Mouse (Mus musculus) hindbrain, embryonic 16.5 days (tissue): ENCODE data around the gene Fignl2. TPM values are rescaled to one million over a fixed set of nuclear protein-coding genes. Genes with fewer than 3 reads are reported as not detected.

ENCODE experiments used
- ATAC-seq: fragments of 200-750 bp; cut with Nextera tagmentation; 2 replicates; pipeline ENCODE4 v1.8.0; 2017; ENCODE audit warnings: moderate TSS enrichment, moderate library complexity
- H3K27ac ChIP-seq: fragments of 300-500 bp; sonication (generic); 2 replicates; pipeline ENCODE4 v1.5.1; 2014; ENCODE audit warnings: low read depth, mild to moderate bottlenecking, control low read depth, low read length, moderate library complexity
- H3K27me3 ChIP-seq: fragments of 300-500 bp; sonication (generic); replicated peaks from 2 replicates; pipeline ENCODE4 v1.6.1; 2014; ENCODE audit warnings: low read length; ENCODE audit not compliant: control insufficient read depth, insufficient read depth
- H3K36me3 ChIP-seq: fragments of 300-500 bp; sonication (generic); 2 replicates; pipeline ENCODE4 v1.6.1; 2014; ENCODE audit warnings: mild to moderate bottlenecking, low read length, moderate library complexity, mixed read lengths; ENCODE audit not compliant: control insufficient read depth, insufficient read depth
- H3K4me1 ChIP-seq: fragments of 300-500 bp; sonication (generic); 2 replicates; pipeline ENCODE4 v1.6.1; 2014; ENCODE audit warnings: low read depth, low read length; ENCODE audit not compliant: control insufficient read depth, insufficient read depth
- H3K4me2 ChIP-seq: fragments of 300-500 bp; sonication (generic); 2 replicates; pipeline ENCODE4 v1.6.1; 2014; ENCODE audit warnings: mild to moderate bottlenecking, low read length, control low read depth, moderate library complexity
- H3K4me3 ChIP-seq: fragments of 300-500 bp; sonication (generic); 2 replicates; pipeline ENCODE4 v1.5.1; 2014; ENCODE audit warnings: mild to moderate bottlenecking, low read length, control low read depth, moderate library complexity
- H3K9ac ChIP-seq: fragments of 300-500 bp; sonication (generic); 2 replicates; pipeline ENCODE4 v1.6.1; 2014; ENCODE audit warnings: low read depth, mild to moderate bottlenecking, control low read depth, low read length, moderate library complexity
- H3K9me3 ChIP-seq: fragments of 300-500 bp; sonication (generic); 2 replicates; pipeline ENCODE4 v1.6.1; 2014; ENCODE audit warnings: mild to moderate bottlenecking, low read length, moderate library complexity; ENCODE audit not compliant: control insufficient read depth
- WGBS: fragments of 180-500 bp; shearing (Covaris S2); extraction: QIAGEN DNeasy Blood & Tissue Kit; methylation state at CpG from one replicate; pipeline ENCODE4 v1.1.7; 2014; 5-methylcytosine and 5-hydroxymethylcytosine counted together
- polyA plus RNA-seq: library from polyadenylated mRNA; unstranded; fragments of >200 nt; fragmentation: Nextera tagmentation; extraction: Ambion mirVana; gene quantifications from 2 replicates; pipeline ENCODE4 v1.2.1, GENCODE M21; 2015

Gene Fignl2
- polyA plus RNA-seq, 1 experiment from 2014 or later, result 0.09 TPM

DNA sequence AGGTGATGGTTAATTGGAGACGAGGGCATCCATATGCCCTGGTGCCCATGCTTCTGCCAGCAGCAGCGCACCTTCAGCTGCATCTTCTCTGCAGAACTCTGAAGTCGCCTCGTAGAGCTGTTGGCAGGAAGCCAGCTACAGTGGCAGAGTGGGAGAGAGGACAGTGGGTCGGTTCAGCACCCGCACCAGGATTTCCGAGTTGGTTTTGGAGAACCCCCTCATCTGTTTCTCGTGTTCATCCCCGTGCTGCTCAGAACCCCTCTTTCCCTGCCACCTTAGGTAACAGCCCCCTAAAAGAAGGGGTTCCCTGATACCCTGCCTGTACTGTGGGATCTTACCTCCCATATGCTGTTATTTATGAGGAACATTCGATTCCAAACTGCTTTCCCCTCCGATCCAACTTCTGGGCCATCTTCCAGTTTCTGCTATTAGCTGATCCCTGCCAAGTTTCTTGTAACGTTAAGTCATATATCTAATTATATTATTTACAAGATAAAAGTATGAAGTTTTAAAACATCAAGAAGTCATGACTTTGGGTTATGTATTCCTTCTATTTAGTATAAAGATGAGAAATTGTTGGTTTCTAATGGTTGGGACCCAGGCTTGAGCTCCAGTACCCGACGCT lies 69.9 kb downstream of the Fignl2 start:
- Histone ChIP-seq H3K4me1 (peaks cover 4% of the 10 kb centered on the region; the same call in 1 of the 2 replicates), H3K4me2 (no peak overlapping the region), H3K9me3 (no peaks in the 10 kb centered on the region), H3K36me3 (peaks cover 12% of the 10 kb centered on the region), H3K9ac (no peak overlapping the region), H3K27ac (no peak overlapping the region), H3K27me3 (no peaks in the 10 kb centered on the region), H3K4me3 (no peak overlapping the region)
- no peak for ATAC-seq
- WGBS, result 71% methylated on average over 14 of the region's 14 CpGs

- H3K9me3 ChIP-seq, result no peaks in the 10 kb centered on the region
- no peak overlapping the region; the same call in none of the 2 replicates for H3K4me2 ChIP-seq
- H3K27ac ChIP-seq, result no peak overlapping the region
- no peaks in the 10 kb centered on the region for H3K27me3 ChIP-seq
- no peak for ATAC-seq
- peaks cover 7% of the 10 kb centered on the region for H3K36me3 ChIP-seq
- no peak overlapping the region for H3K4me3 ChIP-seq
- no peak overlapping the region for H3K9ac ChIP-seq
- H3K4me1 ChIP-seq, result peaks cover 4% of the 10 kb centered on the region; the same call in 1 of the 2 replicates
- 74% methylated on average over 7 of the region's 7 CpGs for WGBS
Observed at GRCm38 (mm10) chr15:101007236-101007635, 71.1 kb downstream of the Fignl2 start.

DNA sequence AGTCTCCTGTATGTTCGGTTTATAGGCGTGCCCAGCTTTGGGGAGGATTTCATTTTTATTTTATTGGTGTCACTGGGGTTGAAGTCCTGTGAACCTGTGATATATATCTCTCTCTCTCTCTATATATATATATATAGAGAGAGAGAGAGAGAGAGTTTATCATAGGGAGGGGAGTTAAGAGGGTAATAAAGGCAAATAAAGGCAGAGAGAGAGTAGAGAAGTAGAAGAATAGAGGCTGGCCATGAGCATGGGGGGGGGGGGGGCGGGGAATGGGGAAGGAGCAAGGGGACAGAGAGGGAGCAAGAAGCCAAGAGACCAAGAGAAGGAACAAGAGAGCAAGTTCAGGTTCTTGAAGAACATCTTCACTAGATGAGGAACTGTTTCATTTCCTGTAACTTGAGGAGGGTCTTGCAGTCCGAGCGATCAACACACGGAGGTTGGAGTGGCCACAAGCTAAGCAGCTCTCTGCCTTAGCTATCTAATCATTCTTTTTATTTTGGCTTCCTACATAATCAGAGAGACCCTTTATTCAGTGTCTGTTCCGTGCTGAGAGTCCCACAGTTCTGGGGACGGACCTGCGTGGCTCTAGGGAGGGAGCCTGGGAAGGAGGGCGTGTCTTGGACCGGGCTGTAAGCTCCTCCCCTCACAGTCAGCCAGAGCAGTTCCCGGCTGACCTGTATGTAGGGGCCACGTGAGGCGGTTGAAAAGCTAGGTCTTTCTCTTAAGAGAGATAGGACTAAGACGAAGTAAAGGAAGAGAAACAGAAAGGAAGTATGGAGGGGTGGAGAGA lies 71.9 kb downstream of the Fignl2 start:
- Histone ChIP-seq H3K9me3 (no peaks in the 10 kb centered on the region), H3K27me3 (no peaks in the 10 kb centered on the region), H3K36me3 (peaks cover 3% of the 10 kb centered on the region; the same call in 1 of the 2 replicates), H3K4me1 (peaks cover 4% of the 10 kb centered on the region; the same call in 1 of the 2 replicates), H3K4me2 (peak overlapping the region; percentile 52), H3K4me3 (peak overlapping the region; percentile 29), H3K9ac (no peak overlapping the region), H3K27ac (no peak overlapping the region)
- peak; percentile 65; the same call in 1 of the 2 replicates for ATAC-seq
- 15% methylated on average over 14 of the region's 15 CpGs for WGBS

DNA sequence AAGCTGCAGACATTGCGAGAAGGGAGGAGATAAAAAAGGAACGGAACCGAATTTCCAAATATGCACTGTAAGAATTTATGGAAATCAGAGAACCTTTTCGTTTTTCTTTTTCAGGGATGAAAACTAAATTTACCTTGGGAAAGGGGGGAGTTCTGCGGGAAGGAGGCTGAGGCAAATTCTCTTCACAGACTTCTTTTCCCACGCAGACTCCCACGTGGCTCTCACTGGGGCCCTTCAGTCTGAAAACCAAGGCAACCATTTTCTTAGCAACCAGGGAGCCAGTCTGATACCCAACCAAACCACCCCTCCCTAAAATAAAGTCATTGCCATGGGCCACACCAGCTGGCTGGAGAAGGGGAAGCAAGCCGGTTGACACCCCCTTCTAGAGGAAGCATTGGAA lies 72.7 kb downstream of the Fignl2 start:
- Histone ChIP-seq H3K4me3 (no peak overlapping the region), H3K9ac (no peak overlapping the region), H3K4me1 (peaks cover 4% of the 10 kb centered on the region; the same call in 1 of the 2 replicates), H3K27me3 (no peaks in the 10 kb centered on the region), H3K9me3 (no peaks in the 10 kb centered on the region), H3K27ac (no peak overlapping the region), H3K4me2 (no peak overlapping the region), H3K36me3 (no peaks in the 10 kb centered on the region; the same call in 1 of the 2 replicates)
- WGBS, result 77% methylated on average over 8 of the region's 8 CpGs
- ATAC-seq, result no peak

- H3K4me1 ChIP-seq, result peaks cover 4% of the 10 kb centered on the region; the same call in 1 of the 2 replicates
- H3K4me2 ChIP-seq, result no peak overlapping the region
- no peak overlapping the region for H3K27ac ChIP-seq
- no peak overlapping the region for H3K4me3 ChIP-seq
- no peaks in the 10 kb centered on the region for H3K27me3 ChIP-seq
- 84% methylated on average over 3 of the region's 3 CpGs for WGBS
- no peak for ATAC-seq
- H3K36me3 ChIP-seq, result no peaks in the 10 kb centered on the region; the same call in 1 of the 2 replicates
- H3K9me3 ChIP-seq, result no peaks in the 10 kb centered on the region
- H3K9ac ChIP-seq, result no peak overlapping the region
Observed at GRCm38 (mm10) chr15:101004538-101004937, 73.8 kb downstream of the Fignl2 start.

DNA sequence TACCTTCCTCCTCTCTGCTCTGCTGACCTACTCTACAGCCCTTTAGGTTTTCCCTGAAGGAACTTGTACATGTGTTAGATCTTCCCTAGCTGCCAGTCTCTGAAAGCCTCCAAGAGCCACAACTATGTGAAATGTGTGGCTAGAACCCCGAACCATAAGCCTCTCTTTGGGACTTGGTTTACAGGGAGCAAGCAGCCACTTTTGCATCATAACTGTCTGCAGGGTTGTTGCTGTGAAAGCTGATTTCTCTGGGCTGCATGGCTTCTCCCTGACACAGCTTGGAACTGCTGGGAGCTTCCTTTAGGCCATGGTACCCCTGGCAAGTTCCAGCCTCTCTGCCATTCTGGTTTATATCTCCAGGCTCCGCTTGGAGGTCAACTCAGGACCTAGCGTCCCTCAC lies 75.9 kb downstream of the Fignl2 start:
- no peak overlapping the region for H3K4me3 ChIP-seq
- ATAC-seq, result no peak
- no peaks in the 10 kb centered on the region for H3K9me3 ChIP-seq
- WGBS, result 92% methylated on average over 3 of the region's 3 CpGs
- no peak overlapping the region for H3K27ac ChIP-seq
- H3K4me1 ChIP-seq, result peaks cover 4% of the 10 kb centered on the region; the same call in 1 of the 2 replicates
- no peaks in the 10 kb centered on the region for H3K27me3 ChIP-seq
- no peak overlapping the region for H3K4me2 ChIP-seq
- H3K9ac ChIP-seq, result no peak overlapping the region
- no peaks in the 10 kb centered on the region; the same call in 1 of the 2 replicates for H3K36me3 ChIP-seq

GRCm38 (mm10) chr15:101001685-101002084 lies 76.7 kb downstream of the Fignl2 start:
- Histone ChIP-seq H3K4me1 (peaks cover 2% of the 10 kb centered on the region; the same call in 1 of the 2 replicates), H3K27ac (no peak overlapping the region), H3K9ac (no peak overlapping the region), H3K4me2 (no peak overlapping the region), H3K9me3 (no peaks in the 10 kb centered on the region), H3K4me3 (no peak overlapping the region), H3K36me3 (no peaks in the 10 kb centered on the region; the same call in 1 of the 2 replicates), H3K27me3 (no peaks in the 10 kb centered on the region)
- ATAC-seq, result no peak
- 97% methylated on average over 1 of the region's 1 CpGs for WGBS
